ENCODE assay signal across 18 mouse cellular contexts in the genomic region with DNA sequence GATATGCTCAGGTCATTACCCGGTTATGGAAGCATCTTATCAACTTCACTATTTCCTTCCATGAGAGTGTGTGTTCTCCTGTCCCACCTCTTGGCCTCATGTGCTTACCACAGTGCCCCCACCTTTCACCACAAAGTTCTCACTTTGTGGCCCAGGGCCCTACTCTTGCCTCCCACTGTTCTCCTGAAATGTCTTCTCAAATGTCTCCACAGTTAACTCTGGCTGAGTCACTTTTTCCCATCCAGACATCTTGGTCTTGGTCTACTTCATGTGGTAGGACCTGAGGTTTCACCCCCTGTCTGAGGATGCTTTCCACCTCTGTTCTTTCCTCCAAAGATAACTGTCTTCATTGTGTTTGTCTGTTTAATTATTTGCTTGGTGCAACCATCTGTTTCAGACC.
"Had no signal": no experiment of that assay in that cellular context is flagged by ENCODE, and none has a peak within 500 bp of the region (broad histone marks: within the 10 kb centered on the region; RNA-seq: fewer than 3 reads in every experiment).

No protein-coding gene starts in this region.

- H3K4me2 ChIP-seq: liver, embryonic 13.5 days; midbrain, embryonic 12.5 days; neural tube, embryonic 13.5 days; stomach, embryonic 15.5 days had no signal

- DNase-seq: kidney, adult 9 months; kidney, postnatal 14 days; kidney, postnatal 4 days; layer of hippocampus, adult 9-11 months; liver, embryonic 13.5 days; lung, adult 2 months; lung, postnatal 14 days; lung, postnatal 4 days; retina, postnatal 1 day; right cerebral cortex, postnatal 25 days; spleen, adult 18-20 months; thymus, postnatal 36 days had no signal

- H3K9me3 ChIP-seq: liver, embryonic 13.5 days; midbrain, embryonic 12.5 days; neural tube, embryonic 13.5 days; stomach, embryonic 15.5 days had no signal

- ATAC-seq: midbrain, embryonic 16.5 days had no signal

- H3K4me3 ChIP-seq: layer of hippocampus, adult 2 months; liver, embryonic 13.5 days; midbrain, embryonic 12.5 days; myocyte; neural tube, embryonic 13.5 days; stomach, embryonic 15.5 days had no signal

- H3K4me1 ChIP-seq: midbrain, embryonic 12.5 days; stomach, embryonic 15.5 days had no signal

- H3K36me3 ChIP-seq: liver, embryonic 13.5 days; midbrain, embryonic 12.5 days; neural tube, embryonic 13.5 days; stomach, embryonic 15.5 days had no signal

- H3K27ac ChIP-seq: layer of hippocampus, adult 2 months; liver, embryonic 13.5 days; midbrain, embryonic 12.5 days; neural tube, embryonic 13.5 days; stomach, embryonic 15.5 days had no signal

- H3K9ac ChIP-seq: liver, embryonic 13.5 days; midbrain, embryonic 12.5 days; neural tube, embryonic 13.5 days; stomach, embryonic 15.5 days had no signal

- H3K27me3 ChIP-seq: liver, embryonic 13.5 days; midbrain, embryonic 12.5 days; neural tube, embryonic 13.5 days; stomach, embryonic 15.5 days had no signal
